Mouse (Mus musculus): ENCODE data around the gene Crtc3.
A peak's percentile ranks its signal among the peaks of the same experiment; 100 is the strongest.

Gene Crtc3

DNA sequence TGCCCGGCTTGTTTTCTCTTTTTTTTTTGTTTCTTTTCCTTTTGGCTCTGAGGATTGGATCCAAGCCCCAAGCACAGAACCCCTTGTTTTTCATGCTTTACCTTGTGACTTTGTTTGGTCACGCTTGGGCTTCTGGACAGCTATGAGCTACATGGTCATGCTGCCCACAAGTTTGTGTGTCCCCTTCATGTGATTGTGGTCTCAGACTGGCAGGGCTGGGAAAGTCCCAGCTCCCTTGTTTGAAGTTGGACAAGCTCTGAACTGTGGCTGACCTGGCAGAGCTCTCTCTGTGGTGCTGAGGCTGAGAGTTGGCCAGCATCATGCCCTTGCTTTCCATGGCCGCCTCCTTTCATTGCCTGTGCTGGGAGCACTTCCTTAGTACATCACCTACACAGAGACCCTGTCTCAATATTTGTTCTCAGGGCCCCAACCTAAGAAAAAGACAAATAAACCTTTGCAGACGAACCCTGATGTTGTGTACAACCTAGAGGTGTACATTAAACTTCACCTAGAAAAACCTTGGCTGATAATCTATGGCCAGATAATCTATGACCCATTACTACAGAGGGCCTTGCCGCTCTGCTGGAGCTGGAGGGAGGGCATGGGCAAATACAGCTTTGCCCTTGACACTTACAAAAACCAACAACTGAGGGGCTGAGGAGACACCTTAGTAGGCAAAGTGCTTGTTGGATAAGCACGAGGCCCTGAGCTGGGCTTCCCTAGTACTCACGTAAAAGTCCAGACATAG is 140.0 kb downstream of the Crtc3 start:
- DNase-seq, result no peak

GRCm38 (mm10) chr7:80542139-80542831 is 146.4 kb downstream of the Crtc3 start:
- DNase-seq, result peak; percentile 29

- DNase-seq, result no peak
These were observed 149.1 kb downstream of the Crtc3 start for GRCm38 (mm10) chr7:80539581-80539980.

Data from liver (tissue).